Comparison of ENCODE assay signal across 8 mouse cellular contexts in genomic region chr15:99457606-99458401, GRCm38 (mm10). TPM values are rescaled to one million over a fixed set of nuclear protein-coding genes. Genes with fewer than 3 reads are reported as not detected.
DNase-seq lines count a peak whose midpoint lies in the region; ATAC-seq and TF ChIP-seq lines count a peak whose summit lies in the region.

Gene Nckap5l, minus strand, starts transcription at chr15:99457748.

- peak within 1 kb of the TSS; percentile 64 for H3K27ac ChIP-seq in brown adipose tissue, adult 24 weeks (replicated peaks; ENCODE audit: low read depth, low read length)
- H3K27ac ChIP-seq in heart, embryonic 15.5 days, result peak within 1 kb of the TSS; percentile 92
- H3K27ac ChIP-seq in liver, embryonic 16.5 days (ENCODE audit: low read length), result no peak within 1 kb of the TSS; the same call in 1 of the 2 replicates
- H3K27ac ChIP-seq in neural tube, embryonic 13.5 days (replicated peaks), result peak within 1 kb of the TSS; percentile 95
- peak within 1 kb of the TSS; percentile 85 for H3K27ac ChIP-seq in testis, adult 2 months (ENCODE audit: control insufficient read depth, insufficient read depth, low read depth, low read length)

- DNase-seq in fibroblast of lung, adult 2 months (ENCODE audit: low read depth), result peak; percentile 83
- peak; percentile 94 to 96 for DNase-seq in kidney, postnatal 25 days

- TF ChIP-seq CTCF in testis, adult 2 months (IDR thresholded peaks at IDR 0.05; ENCODE audit: control insufficient read depth, insufficient read depth, insufficient replicate concordance, low read depth, low read length), result no peak

- H3K27me3 ChIP-seq in heart, embryonic 15.5 days, result no peaks in the 10 kb centered on the region
- H3K27me3 ChIP-seq in liver, embryonic 16.5 days (ENCODE audit: control insufficient read depth, insufficient read depth, low read depth, low read length), result peaks cover 9% of the 10 kb centered on the region
- no peaks in the 10 kb centered on the region for H3K27me3 ChIP-seq in neural tube, embryonic 13.5 days
- H3K27me3 ChIP-seq in testis, adult 2 months (ENCODE audit: control insufficient read depth, insufficient read depth, low read length), result no peaks in the 10 kb centered on the region

- no peaks in the 10 kb centered on the region for H3K4me1 ChIP-seq in brown adipose tissue, adult 24 weeks (ENCODE audit: control insufficient read depth, insufficient read depth, insufficient read length, low read length)
- H3K4me1 ChIP-seq in heart, embryonic 15.5 days (replicated peaks), result peaks cover 40% of the 10 kb centered on the region
- H3K4me1 ChIP-seq in liver, embryonic 16.5 days (ENCODE audit: control insufficient read depth, low read depth, low read length), result peaks cover 11% of the 10 kb centered on the region
- peaks cover 49% of the 10 kb centered on the region for H3K4me1 ChIP-seq in neural tube, embryonic 13.5 days (replicated peaks)
- H3K4me1 ChIP-seq in testis, adult 2 months (ENCODE audit: control insufficient read depth, insufficient read depth, low read length), result peaks cover 14% of the 10 kb centered on the region

- H3K4me2 ChIP-seq in heart, embryonic 15.5 days, result peak within 1 kb of the TSS; percentile 80
- peak within 1 kb of the TSS; percentile 88 for H3K4me2 ChIP-seq in liver, embryonic 16.5 days (ENCODE audit: low read depth, low read length)
- H3K4me2 ChIP-seq in neural tube, embryonic 13.5 days, result peak within 1 kb of the TSS; percentile 95

- no peaks in the 10 kb centered on the region for H3K36me3 ChIP-seq in heart, embryonic 15.5 days
- no peaks in the 10 kb centered on the region for H3K36me3 ChIP-seq in liver, embryonic 16.5 days (ENCODE audit: control insufficient read depth, insufficient read depth)
- H3K36me3 ChIP-seq in neural tube, embryonic 13.5 days, result no peaks in the 10 kb centered on the region
- no peaks in the 10 kb centered on the region for H3K36me3 ChIP-seq in testis, adult 2 months (ENCODE audit: control insufficient read depth, insufficient read depth, low read length)

- peak within 1 kb of the TSS; percentile 79 for H3K9ac ChIP-seq in heart, embryonic 15.5 days
- peak within 1 kb of the TSS; percentile 57 for H3K9ac ChIP-seq in liver, embryonic 16.5 days (ENCODE audit: low read depth, low read length)
- H3K9ac ChIP-seq in neural tube, embryonic 13.5 days, result peak within 1 kb of the TSS; percentile 89

- H3K9me3 ChIP-seq in heart, embryonic 15.5 days (replicated peaks), result no peaks in the 10 kb centered on the region
- H3K9me3 ChIP-seq in liver, embryonic 16.5 days (replicated peaks; ENCODE audit: control insufficient read depth, low read length), result no peaks in the 10 kb centered on the region
- H3K9me3 ChIP-seq in neural tube, embryonic 13.5 days, result no peaks in the 10 kb centered on the region

- ATAC-seq in CD4-positive, CD25-positive, alpha-beta regulatory T cell, adult 4 months, result peak; percentile 94
- peak; percentile 97 for ATAC-seq in heart, embryonic 15.5 days (replicated peaks; ENCODE audit: insufficient number of reproducible peaks, insufficient read depth, low FRiP score, low read depth)
- ATAC-seq in liver, embryonic 16.5 days (ENCODE audit: low read depth), result peak; percentile 96
- peak; percentile 95 for ATAC-seq in neural tube, embryonic 13.5 days (ENCODE audit: low read depth)

- TF ChIP-seq POLR2A in testis, adult 2 months (IDR thresholded peaks at IDR 0.05; ENCODE audit: control insufficient read depth, low read depth, low read length), result no peak

- H3K4me3 ChIP-seq in brown adipose tissue, adult 24 weeks (ENCODE audit: insufficient read depth, low read depth, low read length), result peak within 1 kb of the TSS; percentile 98
- peak within 1 kb of the TSS; percentile 90 for H3K4me3 ChIP-seq in heart, embryonic 15.5 days
- peak within 1 kb of the TSS; percentile 67 for H3K4me3 ChIP-seq in liver, embryonic 16.5 days (ENCODE audit: low read depth, low read length)
- peak within 1 kb of the TSS; percentile 91 for H3K4me3 ChIP-seq in neural tube, embryonic 13.5 days
- H3K4me3 ChIP-seq in testis, adult 2 months (ENCODE audit: control insufficient read depth, low read depth, low read length), result peak within 1 kb of the TSS; percentile 85

- under 1% methylated on average over 45 of the region's 45 CpGs for WGBS in heart, embryonic 15.5 days
- WGBS in liver, embryonic 16.5 days (ENCODE audit: insufficient replicate concordance), result 1% methylated on average over 45 of the region's 45 CpGs
- WGBS in neural tube, embryonic 13.5 days, result 1% methylated on average over 41 of the region's 45 CpGs

RNA-seq across cellular contexts. Expression of gene Nckap5l, which starts in this region (rescaled TPM):
- polyA plus RNA-seq in CD4-positive, CD25-positive, alpha-beta regulatory T cell, adult 4 months (2017; shearing (Covaris generic)), result 1 to 10 TPM; 1.2 to 2.3 TPM
- polyA plus RNA-seq in brown adipose tissue, adult 24 weeks (2012; ENCODE audit: insufficient read depth, insufficient read length, missing spikeins), result 1.1 and 1.9 TPM in 2 replicates
- polyA plus RNA-seq in heart, embryonic 15.5 days (2015; fragmentation: Nextera tagmentation; extraction: Ambion mirVana), result 6.8 and 8.0 TPM in 2 replicates
- 0.57 and 0.92 TPM in 2 replicates for polyA plus RNA-seq in liver, embryonic 16.5 days (2015; fragmentation: Nextera tagmentation; extraction: Ambion mirVana)
- 14.5 and 18.3 TPM in 2 replicates for polyA plus RNA-seq in neural tube, embryonic 13.5 days (2015; fragmentation: Nextera tagmentation; extraction: Ambion mirVana)
- 3.9 and 4.4 TPM in 2 replicates for polyA plus RNA-seq in testis, adult 2 months (2012; rRNA removed)

Comparison
In these comparisons a context has a peak if more than half of its experiments do, and no peak if none do; other contexts are left out.
1. Peak in ATAC-seq, H3K4me3 ChIP-seq, H3K9ac ChIP-seq and H3K4me2 ChIP-seq in liver, embryonic 16.5 days; RNA of the gene not detected or under 1 TPM.